Mouse (Mus musculus) cerebellum, adult 2 months (tissue): Measurements from ENCODE around the gene Lif. TPM values are rescaled to one million over a fixed set of nuclear protein-coding genes. Genes with fewer than 3 reads are reported as not detected.

Experiments
- DNase-seq, 2 experiments: peaks; one replicate each; pipeline ENCODE4 v3.0.0; 2021
- H3K27ac ChIP-seq: fragments of 200-500 bp; 2 replicates; pipeline ENCODE4 v1.5.1; 2012; ENCODE audit warnings: low read length, control low read depth, inconsistent platforms; ENCODE audit not compliant: insufficient read depth
- H3K27me3 ChIP-seq: fragments of 200-500 bp; 2 replicates; pipeline ENCODE4 v1.6.1; 2012; ENCODE audit warnings: inconsistent platforms, mild to moderate bottlenecking, low read length, moderate library complexity; ENCODE audit not compliant: control insufficient read depth, insufficient read depth
- H3K4me1 ChIP-seq: fragments of 200-500 bp; 2 replicates; pipeline ENCODE4 v1.6.1; 2011; ENCODE audit warnings: low read length; ENCODE audit not compliant: control insufficient read depth, insufficient read depth
- H3K4me3 ChIP-seq: fragments of 200-500 bp; replicated peaks from 2 replicates; pipeline ENCODE3; 2011; ENCODE audit warnings: mild to moderate bottlenecking, low read depth, low read length, control low read depth; ENCODE audit not compliant: insufficient read depth
- CTCF ChIP-seq: fragments of 200-500 bp; IDR thresholded peaks from 2 replicates; pipeline ENCODE4 v1.5.1; 2011; ENCODE audit warnings: low read depth, mild to moderate bottlenecking, control low read depth, low read length, moderate library complexity, borderline replicate concordance; ENCODE audit not compliant: insufficient read depth
- POLR2A ChIP-seq: fragments of 200-500 bp; IDR thresholded peaks from 2 replicates; pipeline ENCODE4 v1.6.1; 2011; ENCODE audit warnings: low read length, control low read depth, borderline replicate concordance; ENCODE audit not compliant: insufficient read depth
- whole genome bisulfite sequencing: fragments of 180-500 bp; shearing (Covaris S2); methylation state at CpG from one replicate; pipeline ENCODE4 v1.1.7; 2018; 5-methylcytosine and 5-hydroxymethylcytosine counted together
- polyA plus RNA-seq: library from polyadenylated mRNA; depleted of rRNA; stranded (reverse); fragments of >200 nt; gene quantifications from 2 replicates; pipeline ENCODE4 v1.2.3, GENCODE M21; 2012

Gene Lif
- polyA plus RNA-seq, 1 experiment, result 0.15 TPM

- Histone ChIP-seq H3K4me3 (no peak overlapping the region), H3K27me3 (no peaks in the 10 kb centered on the region), H3K27ac (no peak overlapping the region), H3K4me1 (peaks cover 9% of the 10 kb centered on the region)
- TF ChIP-seq POLR2A (no peak), CTCF (no peak)
- DNase-seq, result no peak
- 93% methylated on average over 12 of the region's 12 CpGs for WGBS
These were observed 24.7 kb upstream of the Lif start for GRCm38 (mm10) chr11:4232644-4233043.

GRCm38 (mm10) chr11:4235052-4235655 is 22.2 kb upstream of the Lif start:
- no peak overlapping the region for H3K4me3 ChIP-seq
- no peak for DNase-seq
- 97% methylated on average over 6 of the region's 6 CpGs for WGBS
- no peaks in the 10 kb centered on the region for H3K27me3 ChIP-seq
- TF ChIP-seq CTCF (no peak), POLR2A (no peak)
- no peak overlapping the region for H3K27ac ChIP-seq
- no peaks in the 10 kb centered on the region; the same call in 1 of the 2 replicates for H3K4me1 ChIP-seq

- 83% methylated on average over 16 of the region's 16 CpGs for WGBS
- DNase-seq, result no peak
- Histone ChIP-seq H3K4me3 (no peak within 1 kb of the TSS), H3K4me1 (no peaks in the 10 kb centered on the region), H3K27ac (no peak within 1 kb of the TSS), H3K27me3 (no peaks in the 10 kb centered on the region)
- TF ChIP-seq CTCF (no peak), POLR2A (no peak)
These were observed 21.5 kb upstream of the Lif start, which contains the start of gene Osm for GRCm38 (mm10) chr11:4235665-4236545. Osm (plus strand) TSS chr11:4236420.

GRCm38 (mm10) chr11:4236546-4237067 is 20.8 kb upstream of the Lif start:
- DNase-seq, result no peak
- H3K27me3 ChIP-seq, result no peaks in the 10 kb centered on the region
- H3K4me1 ChIP-seq, result no peaks in the 10 kb centered on the region
- H3K27ac ChIP-seq, result no peak overlapping the region
- 66% methylated on average over 21 of the region's 21 CpGs for WGBS
- H3K4me3 ChIP-seq, result no peak overlapping the region
- TF ChIP-seq CTCF, result no peak
- TF ChIP-seq POLR2A, result no peak

- no peak overlapping the region for H3K27ac ChIP-seq
- 74% methylated on average over 18 of the region's 18 CpGs for WGBS
- no peak overlapping the region for H3K4me3 ChIP-seq
- no peaks in the 10 kb centered on the region for H3K27me3 ChIP-seq
- no peak for DNase-seq
- TF ChIP-seq POLR2A, result no peak
- TF ChIP-seq CTCF, result no peak
- no peaks in the 10 kb centered on the region for H3K4me1 ChIP-seq
These were observed 19.9 kb upstream of the Lif start for GRCm38 (mm10) chr11:4237389-4237912.

GRCm38 (mm10) chr11:4238167-4238566 is 19.2 kb upstream of the Lif start:
- H3K27me3 ChIP-seq, result no peaks in the 10 kb centered on the region
- 94% methylated on average over 6 of the region's 6 CpGs for WGBS
- no peak overlapping the region for H3K27ac ChIP-seq

GRCm38 (mm10) chr11:4239691-4240090 is 17.7 kb upstream of the Lif start:
- Histone ChIP-seq H3K27me3 (no peaks in the 10 kb centered on the region), H3K4me1 (no peaks in the 10 kb centered on the region), H3K4me3 (no peak overlapping the region), H3K27ac (no peak overlapping the region)
- WGBS, result 94% methylated on average over 23 of the region's 23 CpGs
- TF ChIP-seq POLR2A, result no peak
- no peak for TF ChIP-seq CTCF
- no peak for DNase-seq

More at GRCm38 (mm10) chr11:4238167-4238566, 19.2 kb upstream of the Lif start:
- Histone ChIP-seq H3K4me1 (no peaks in the 10 kb centered on the region), H3K4me3 (no peak overlapping the region)
- TF ChIP-seq CTCF, result no peak
- no peak for TF ChIP-seq POLR2A
- no peak for DNase-seq
